Mouse (Mus musculus) testis, adult 2 months (tissue): ENCODE measurements around the gene Pde8a.

Experiments used
- CTCF ChIP-seq: fragments of 200-500 bp; IDR thresholded peaks from 2 replicates; pipeline ENCODE4 v1.5.1; 2012; ENCODE audit warnings: low read depth, mild to moderate bottlenecking, inconsistent platforms, low read length, moderate library complexity; ENCODE audit not compliant: control insufficient read depth, insufficient read depth, insufficient replicate concordance
- POLR2A ChIP-seq: fragments of 200-500 bp; IDR thresholded peaks from 2 replicates; pipeline ENCODE4 v1.6.1; 2012; ENCODE audit warnings: low read depth, mild to moderate bottlenecking, inconsistent platforms, low read length, moderate library complexity; ENCODE audit not compliant: control insufficient read depth

DNA sequence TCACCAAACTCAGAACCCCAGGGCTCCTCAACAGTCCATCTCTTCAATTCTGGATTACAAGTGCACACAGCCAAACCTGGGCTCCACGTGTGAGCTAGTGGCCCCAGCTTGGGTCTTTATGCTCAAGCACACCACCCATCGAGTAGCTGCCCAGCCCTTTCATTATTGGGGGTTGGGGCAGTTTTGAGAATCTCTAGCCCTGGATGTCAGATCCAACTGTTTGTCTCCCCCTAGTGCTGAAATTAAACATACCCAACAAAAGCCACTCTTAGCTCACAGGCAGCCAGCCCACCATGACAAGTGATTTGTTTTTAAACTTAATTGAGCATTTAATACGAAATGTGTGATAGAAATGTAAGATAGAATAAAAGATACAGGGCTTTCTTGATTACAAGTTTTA, 128.2 kb downstream of the Pde8a start:
- TF ChIP-seq CTCF (no peak), POLR2A (no peak)
